Mouse (Mus musculus): ENCODE data around the gene Phip. TPM values are rescaled to one million over a fixed set of nuclear protein-coding genes. Genes with fewer than 3 reads are reported as not detected.

Phip gene
- polyA plus RNA-seq, 1 experiment from 2014 or later: 122 TPM

- Histone ChIP-seq H3K27ac (replicated peaks) (no peak overlapping the region), H3K27me3 (replicated peaks; ENCODE audit: low read depth, poor library complexity, severe bottlenecking) (no peaks in the 10 kb centered on the region), H3K4me3 (no peak overlapping the region), H3K4me1 (peaks cover 7% of the 10 kb centered on the region), H3K9me3 (no peaks in the 10 kb centered on the region), H3K36me3 (replicated peaks) (peaks cover 62% of the 10 kb centered on the region)
- WGBS: 88% methylated on average over 8 of the region's 8 CpGs
- DNase-seq (ENCODE audit: low spot score): no peak
Measured at GRCm38 (mm10) chr9:82967076-82967621, 8.2 kb downstream of the Phip start.

- peaks cover 69% of the 10 kb centered on the region for H3K36me3 ChIP-seq (replicated peaks)
Measured at GRCm38 (mm10) chr9:82963981-82964380, 11.3 kb downstream of the Phip start.

DNA sequence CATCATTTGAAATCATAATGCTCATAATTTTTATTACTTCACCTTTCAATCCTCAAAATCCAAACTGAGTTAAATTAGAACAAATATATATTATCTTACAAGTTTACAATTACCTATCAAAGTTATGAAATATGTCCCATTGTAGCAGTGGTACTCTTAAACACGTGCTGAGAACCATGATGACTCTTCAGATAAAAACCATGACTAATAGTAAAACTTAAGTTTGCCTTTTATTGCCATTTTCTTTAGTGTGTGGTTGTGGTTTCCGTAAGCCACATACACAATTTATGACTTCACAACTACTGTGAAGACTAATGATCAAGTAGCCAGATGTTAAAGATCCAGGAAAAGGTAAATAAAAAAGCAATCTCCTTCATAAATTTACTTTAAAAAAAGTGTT is 14.0 kb downstream of the Phip start:
- 91% methylated on average over 2 of the region's 2 CpGs for WGBS
- H3K36me3 ChIP-seq (replicated peaks): peaks cover 93% of the 10 kb centered on the region
- H3K27ac ChIP-seq (replicated peaks): no peak overlapping the region
- H3K4me3 ChIP-seq: no peak overlapping the region
- no peaks in the 10 kb centered on the region for H3K9me3 ChIP-seq
- H3K4me1 ChIP-seq: no peaks in the 10 kb centered on the region
- DNase-seq (ENCODE audit: low spot score): no peak
- no peaks in the 10 kb centered on the region for H3K27me3 ChIP-seq (replicated peaks; ENCODE audit: low read depth, poor library complexity, severe bottlenecking)

More at GRCm38 (mm10) chr9:82963981-82964380, 11.3 kb downstream of the Phip start:
- H3K9me3 ChIP-seq: no peaks in the 10 kb centered on the region
- no peaks in the 10 kb centered on the region for H3K27me3 ChIP-seq (replicated peaks; ENCODE audit: low read depth, poor library complexity, severe bottlenecking)
- H3K27ac ChIP-seq (replicated peaks): no peak overlapping the region
- no peak for DNase-seq (ENCODE audit: low spot score)
- 93% methylated on average over 4 of the region's 4 CpGs for WGBS
- no peaks in the 10 kb centered on the region for H3K4me1 ChIP-seq
- no peak overlapping the region for H3K4me3 ChIP-seq

- Histone ChIP-seq H3K27me3 (replicated peaks; ENCODE audit: low read depth, poor library complexity, severe bottlenecking) (no peaks in the 10 kb centered on the region), H3K36me3 (replicated peaks) (peaks cover 89% of the 10 kb centered on the region), H3K27ac (replicated peaks) (no peak overlapping the region), H3K4me3 (no peak overlapping the region), H3K9me3 (no peaks in the 10 kb centered on the region), H3K4me1 (no peaks in the 10 kb centered on the region)
- WGBS: 70% methylated on average over 4 of the region's 4 CpGs
- DNase-seq (ENCODE audit: low spot score): no peak
Measured at GRCm38 (mm10) chr9:82955267-82955666, 20.0 kb downstream of the Phip start.

DNA sequence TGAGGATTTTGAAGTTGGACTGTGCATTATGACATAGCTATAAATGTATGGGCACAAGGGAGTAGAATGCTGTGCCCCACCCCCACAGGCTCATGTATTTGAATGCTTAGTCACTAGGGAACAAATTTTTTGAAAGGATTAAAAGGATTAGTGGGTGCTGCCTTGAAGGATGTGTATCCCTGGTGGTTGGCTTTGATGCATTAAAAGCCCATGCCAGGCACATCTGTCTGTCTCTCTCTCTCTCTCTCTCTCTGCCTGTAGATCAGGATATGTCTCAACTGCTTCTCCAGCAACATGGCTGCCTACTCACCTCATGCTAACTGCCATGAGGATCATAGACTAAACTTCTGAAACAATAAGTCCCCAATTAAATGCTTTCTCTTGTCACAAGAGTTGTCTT is 23.0 kb downstream of the Phip start:
- Histone ChIP-seq H3K27me3 (replicated peaks; ENCODE audit: low read depth, poor library complexity, severe bottlenecking) (no peaks in the 10 kb centered on the region), H3K9me3 (no peaks in the 10 kb centered on the region), H3K4me3 (no peak overlapping the region), H3K27ac (replicated peaks) (no peak overlapping the region), H3K36me3 (replicated peaks) (peaks cover 78% of the 10 kb centered on the region), H3K4me1 (no peaks in the 10 kb centered on the region)
- no peak for DNase-seq (ENCODE audit: low spot score)

GRCm38 (mm10) chr9:82951435-82952004 is 23.8 kb downstream of the Phip start:
- Histone ChIP-seq H3K27me3 (replicated peaks; ENCODE audit: low read depth, poor library complexity, severe bottlenecking) (no peaks in the 10 kb centered on the region), H3K4me1 (no peaks in the 10 kb centered on the region), H3K4me3 (no peak overlapping the region), H3K27ac (replicated peaks) (no peak overlapping the region), H3K36me3 (replicated peaks) (peaks cover 73% of the 10 kb centered on the region), H3K9me3 (no peaks in the 10 kb centered on the region)
- 93% methylated on average over 2 of the region's 2 CpGs for WGBS
- DNase-seq (ENCODE audit: low spot score): no peak

- H3K36me3 ChIP-seq (replicated peaks): peaks cover 98% of the 10 kb centered on the region
- H3K27ac ChIP-seq (replicated peaks): no peak overlapping the region
- H3K4me1 ChIP-seq: no peaks in the 10 kb centered on the region
- DNase-seq (ENCODE audit: low spot score): no peak
- H3K27me3 ChIP-seq (replicated peaks; ENCODE audit: low read depth, poor library complexity, severe bottlenecking): no peaks in the 10 kb centered on the region
- no peak overlapping the region for H3K4me3 ChIP-seq
- H3K9me3 ChIP-seq: no peaks in the 10 kb centered on the region
- 96% methylated on average over 7 of the region's 7 CpGs for WGBS
Measured at GRCm38 (mm10) chr9:82907246-82907645, 68.1 kb downstream of the Phip start.

DNA sequence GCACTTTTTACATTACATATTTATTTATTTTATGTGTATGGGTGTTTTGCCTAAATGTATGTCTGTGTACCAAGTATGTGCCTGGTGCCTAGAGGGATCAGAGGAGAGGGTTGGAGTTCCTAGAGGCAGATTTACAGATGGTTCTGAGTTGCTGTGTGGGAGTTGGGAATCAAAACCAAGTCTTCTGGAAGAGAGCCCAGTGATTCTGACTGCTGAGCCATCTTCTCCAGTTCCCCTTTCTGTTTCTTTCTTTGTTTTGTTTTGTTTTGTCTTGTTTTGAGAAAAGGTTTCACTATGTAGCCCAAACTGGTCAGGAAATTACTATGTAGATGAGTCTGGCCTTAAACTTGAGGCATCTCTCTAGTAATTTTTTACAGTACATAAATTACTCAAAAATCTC is 86.7 kb downstream of the Phip start:
- no peak for DNase-seq (ENCODE audit: low spot score)
- no peaks in the 10 kb centered on the region for H3K4me1 ChIP-seq
- no peaks in the 10 kb centered on the region for H3K9me3 ChIP-seq
- H3K4me3 ChIP-seq: no peak overlapping the region
- H3K27me3 ChIP-seq (replicated peaks; ENCODE audit: low read depth, poor library complexity, severe bottlenecking): no peaks in the 10 kb centered on the region
- no peak overlapping the region for H3K27ac ChIP-seq (replicated peaks)
- H3K36me3 ChIP-seq (replicated peaks): peaks cover 100% of the 10 kb centered on the region

- Histone ChIP-seq H3K4me1 (no peaks in the 10 kb centered on the region), H3K36me3 (replicated peaks) (peaks cover 98% of the 10 kb centered on the region), H3K27ac (replicated peaks) (no peak overlapping the region), H3K4me3 (no peak overlapping the region), H3K9me3 (no peaks in the 10 kb centered on the region), H3K27me3 (replicated peaks; ENCODE audit: low read depth, poor library complexity, severe bottlenecking) (no peaks in the 10 kb centered on the region)
- no peak for DNase-seq (ENCODE audit: low spot score)
Measured at GRCm38 (mm10) chr9:82884177-82884576, 91.1 kb downstream of the Phip start.

DNA sequence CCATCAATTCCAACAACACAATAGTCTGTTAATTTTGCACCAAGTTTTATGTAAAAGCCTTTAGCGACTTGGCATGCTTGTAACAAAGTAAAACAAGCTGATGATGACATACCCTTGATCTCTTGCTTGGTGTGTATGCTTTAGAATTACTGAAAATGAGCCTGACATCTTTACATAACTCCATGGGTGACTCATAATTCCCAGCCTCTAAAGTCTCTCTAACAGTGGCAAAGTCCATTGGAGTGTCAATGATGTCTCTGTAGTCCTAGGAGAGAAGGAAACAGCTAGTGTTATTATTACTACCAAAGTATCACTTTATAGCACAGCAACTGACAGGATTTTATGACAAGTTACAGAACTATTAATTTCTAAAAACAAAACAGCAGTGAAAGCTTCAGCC is 98.2 kb downstream of the Phip start:
- Histone ChIP-seq H3K36me3 (replicated peaks) (peaks cover 100% of the 10 kb centered on the region), H3K4me3 (no peak overlapping the region), H3K27me3 (replicated peaks; ENCODE audit: low read depth, poor library complexity, severe bottlenecking) (no peaks in the 10 kb centered on the region), H3K27ac (replicated peaks) (no peak overlapping the region), H3K9me3 (no peaks in the 10 kb centered on the region), H3K4me1 (no peaks in the 10 kb centered on the region)
- 99% methylated on average over 1 of the region's 1 CpGs for WGBS
- DNase-seq (ENCODE audit: low spot score): no peak

- H3K4me3 ChIP-seq: no peak overlapping the region
- no peak overlapping the region for H3K27ac ChIP-seq (replicated peaks)
- no peaks in the 10 kb centered on the region for H3K9me3 ChIP-seq
- WGBS: 94% methylated on average over 3 of the region's 3 CpGs
- H3K4me1 ChIP-seq: no peaks in the 10 kb centered on the region
- DNase-seq (ENCODE audit: low spot score): no peak
- H3K36me3 ChIP-seq (replicated peaks): peaks cover 70% of the 10 kb centered on the region
- no peaks in the 10 kb centered on the region for H3K27me3 ChIP-seq (replicated peaks; ENCODE audit: low read depth, poor library complexity, severe bottlenecking)
Measured at GRCm38 (mm10) chr9:82867698-82868097, 107.6 kb downstream of the Phip start.

- Histone ChIP-seq H3K4me3 (no peak overlapping the region), H3K36me3 (replicated peaks) (peaks cover 54% of the 10 kb centered on the region)
Measured at GRCm38 (mm10) chr9:82866121-82866520, 109.2 kb downstream of the Phip start.

GRCm38 (mm10) chr9:82861775-82862430 is 113.4 kb downstream of the Phip start:
- no peak for DNase-seq (ENCODE audit: low spot score)
- no peaks in the 10 kb centered on the region for H3K4me1 ChIP-seq
- H3K27ac ChIP-seq (replicated peaks): no peak overlapping the region
- H3K36me3 ChIP-seq (replicated peaks): peaks cover 17% of the 10 kb centered on the region
- H3K9me3 ChIP-seq: no peaks in the 10 kb centered on the region
- no peak overlapping the region for H3K4me3 ChIP-seq
- no peaks in the 10 kb centered on the region for H3K27me3 ChIP-seq (replicated peaks; ENCODE audit: low read depth, poor library complexity, severe bottlenecking)
- 85% methylated on average over 3 of the region's 3 CpGs for WGBS

More at GRCm38 (mm10) chr9:82866121-82866520, 109.2 kb downstream of the Phip start:
- no peaks in the 10 kb centered on the region for H3K9me3 ChIP-seq
- no peak overlapping the region for H3K27ac ChIP-seq (replicated peaks)
- H3K4me1 ChIP-seq: no peaks in the 10 kb centered on the region
- no peaks in the 10 kb centered on the region for H3K27me3 ChIP-seq (replicated peaks; ENCODE audit: low read depth, poor library complexity, severe bottlenecking)
- no peak for DNase-seq (ENCODE audit: low spot score)
- 95% methylated on average over 1 of the region's 1 CpGs for WGBS
